Mouse (Mus musculus): ENCODE measurements around the gene Nudt13.

Gene Nudt13

DNA sequence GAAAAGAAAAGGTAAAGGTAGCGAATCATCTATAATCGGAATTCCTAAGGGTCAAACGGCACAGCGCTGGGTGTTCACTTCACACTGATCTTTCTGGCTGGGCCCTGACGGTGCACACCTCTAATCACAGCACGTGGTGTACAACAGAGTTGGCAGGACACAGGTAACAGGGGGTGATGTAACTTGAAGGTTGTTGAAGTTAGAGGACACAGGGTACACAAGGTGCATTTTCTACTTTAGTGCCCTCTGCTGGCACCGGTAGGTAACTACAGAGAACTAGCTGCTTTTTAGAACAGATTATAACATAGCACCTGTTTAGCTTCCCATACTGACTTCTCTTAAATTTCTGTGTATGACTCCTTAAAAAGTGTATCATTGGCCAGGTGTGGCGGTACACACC lies 45.7 kb downstream of the Nudt13 start:
- DNase-seq (ENCODE audit: low spot score) = no peak

DNA sequence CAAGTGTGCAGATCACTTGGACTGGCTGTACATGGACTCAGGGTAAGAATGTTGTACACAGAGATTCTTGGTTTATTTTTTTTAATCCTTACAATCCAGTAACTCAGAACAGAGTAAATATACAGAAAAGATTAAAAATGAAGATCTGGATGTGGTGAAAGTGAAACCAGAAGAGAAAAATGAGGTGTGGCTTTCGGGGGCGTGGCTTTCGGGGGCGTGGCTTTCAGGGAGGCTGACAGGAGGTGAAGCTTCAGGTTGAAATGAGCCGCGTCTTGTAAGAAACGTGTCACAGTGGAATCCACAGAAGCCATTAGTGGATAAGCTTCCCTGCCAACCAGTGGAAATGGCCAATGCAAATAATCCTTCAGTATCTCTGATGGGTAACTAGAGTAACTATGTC lies 46.4 kb downstream of the Nudt13 start:
- DNase-seq (ENCODE audit: low spot score) = no peak

DNA sequence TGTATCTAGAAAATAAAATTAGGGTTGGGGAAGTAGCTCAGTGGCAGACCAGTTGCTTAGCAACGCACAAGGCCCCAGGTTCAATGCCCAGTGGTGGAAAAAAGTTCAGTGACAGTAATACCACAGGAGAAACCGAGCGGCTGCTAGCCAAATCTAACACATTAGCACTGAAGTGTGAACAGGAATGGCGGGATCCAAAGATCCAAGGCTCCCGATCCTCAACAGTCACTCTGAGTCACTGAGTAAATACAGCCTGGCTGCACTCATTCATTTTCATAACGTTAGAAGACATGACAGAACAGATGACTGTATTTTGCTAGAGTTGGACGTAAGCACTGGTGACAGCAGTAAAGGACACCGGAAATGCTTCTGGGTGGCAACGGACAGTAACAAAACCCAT lies 51.4 kb downstream of the Nudt13 start:
- no peak for DNase-seq (ENCODE audit: low spot score)

DNA sequence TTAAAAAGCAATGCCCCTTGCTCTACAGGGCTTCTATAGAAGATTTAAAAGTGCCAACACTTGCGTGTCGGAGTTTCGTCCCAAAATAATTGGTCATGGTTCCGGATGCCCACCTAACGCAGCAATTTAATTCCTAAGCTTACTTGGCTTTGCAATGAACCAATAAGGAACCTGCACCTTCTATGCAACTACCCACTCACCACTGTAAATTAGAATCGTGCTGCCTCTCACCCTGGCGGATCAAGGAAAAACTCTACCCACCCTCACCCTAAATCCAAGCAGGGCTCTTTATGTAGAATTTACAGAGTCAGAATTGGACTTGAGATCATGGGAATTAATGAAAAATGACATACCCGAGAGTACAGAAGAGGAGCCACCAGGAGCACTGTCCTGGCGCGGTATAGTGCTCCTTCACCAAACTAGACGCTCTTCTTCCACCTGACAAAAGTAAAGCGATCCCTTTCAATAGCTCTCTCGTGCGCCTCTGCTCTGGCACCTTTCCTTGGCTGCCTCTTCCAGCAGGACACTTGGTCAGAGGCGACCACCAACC lies 53.0 kb downstream of the Nudt13 start:
- DNase-seq (ENCODE audit: low spot score) = no peak

DNA sequence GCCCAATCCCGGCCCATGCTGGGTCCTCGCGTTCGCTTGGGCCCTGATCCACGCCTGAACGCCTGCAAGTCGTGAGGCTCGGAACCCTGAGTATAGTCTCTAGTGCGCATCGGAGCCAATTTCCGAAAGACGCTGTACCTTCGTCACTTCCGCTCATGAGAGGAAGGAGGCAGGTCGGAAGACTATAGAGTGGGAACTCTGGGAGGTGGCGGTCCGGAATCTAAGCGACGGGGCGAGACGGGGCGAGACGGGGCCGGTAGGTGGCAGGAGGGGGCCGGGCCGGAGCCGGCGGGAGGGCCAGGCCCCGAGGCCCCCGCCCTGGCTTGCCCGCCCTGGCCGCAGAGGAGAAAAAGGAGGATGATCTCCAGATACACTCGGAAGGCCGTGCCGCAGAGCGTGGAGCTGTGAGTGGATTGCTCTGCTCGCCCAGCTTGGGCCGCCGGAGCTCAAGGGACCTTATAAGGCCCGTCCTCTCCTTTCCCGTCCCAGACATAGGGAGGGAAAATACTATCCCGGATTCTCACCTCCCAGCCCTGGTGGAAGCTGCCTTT lies 53.6 kb downstream of the Nudt13 start, which contains the start of the genes Ecd and Fam149b:
Gene Ecd, minus strand, starts transcription at position 131 of the 551 bp plus-strand sequence.
Gene Fam149b, plus strand, starts transcription at position 172 of the 551 bp plus-strand sequence.
- DNase-seq (ENCODE audit: low spot score) = peak; percentile 96

DNA sequence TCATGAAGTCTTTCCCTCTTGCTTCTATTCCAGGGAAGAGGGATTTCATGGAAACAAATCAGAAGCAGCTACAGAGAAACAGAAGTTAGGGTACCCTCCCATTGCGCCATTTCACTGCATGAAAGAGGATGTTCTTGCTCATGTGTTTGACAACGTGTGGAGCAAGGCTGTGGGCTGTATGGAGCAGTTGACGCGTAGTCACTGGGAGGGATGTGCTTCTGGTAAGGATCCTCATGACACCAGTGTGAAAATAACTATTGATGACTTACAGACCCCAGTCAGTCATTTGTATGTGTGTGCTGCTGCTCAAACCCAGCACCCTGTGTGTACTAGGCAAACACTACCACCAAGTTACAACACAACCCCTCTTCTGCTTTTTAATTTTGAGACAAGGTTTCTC lies 68.7 kb downstream of the Nudt13 start:
- no peak for DNase-seq (ENCODE audit: low spot score)
